Mouse (Mus musculus) liver, postnatal 0 days (tissue): ENCODE data around the gene Ofcc1. TPM values are rescaled to one million over a fixed set of nuclear protein-coding genes. Genes with fewer than 3 reads are reported as not detected.

ENCODE experiments used
- ATAC-seq: fragments of 200-750 bp; cut with Nextera tagmentation; 2 replicates; pipeline ENCODE4 v1.8.0; 2017; ENCODE audit warnings: mild to moderate bottlenecking, moderate library complexity
- DNase-seq: peaks from one replicate; pipeline ENCODE4 v3.0.0-alpha.2; 2016
- H3K27ac ChIP-seq: fragments of 300-500 bp; sonication (generic); 2 replicates; pipeline ENCODE4 v1.5.1; 2014; ENCODE audit warnings: antibody characterized with exemption, moderate library complexity, mild to moderate bottlenecking, low read depth
- H3K27me3 ChIP-seq: fragments of 300-500 bp; sonication (generic); 2 replicates; pipeline ENCODE4 v1.6.1; 2014; ENCODE audit warnings: low read length, control low read depth, mixed read lengths; ENCODE audit not compliant: insufficient read depth
- H3K36me3 ChIP-seq: fragments of 300-500 bp; sonication (generic); replicated peaks from 2 replicates; pipeline ENCODE4 v1.6.1; 2014; ENCODE audit warnings: mild to moderate bottlenecking, control low read depth, low read length, moderate library complexity, mixed read lengths; ENCODE audit not compliant: insufficient read depth
- H3K4me1 ChIP-seq: fragments of 300-500 bp; sonication (generic); 2 replicates; pipeline ENCODE4 v1.6.1; 2014; ENCODE audit warnings: antibody characterized with exemption, mild to moderate bottlenecking, control low read depth; ENCODE audit not compliant: insufficient read depth
- H3K4me2 ChIP-seq: fragments of 300-500 bp; sonication (generic); 2 replicates; pipeline ENCODE4 v1.6.1; 2014; ENCODE audit warnings: low read depth, mild to moderate bottlenecking, low read length, moderate library complexity, mixed read lengths
- H3K4me3 ChIP-seq: fragments of 300-500 bp; sonication (generic); 2 replicates; pipeline ENCODE4 v1.5.1; 2014; ENCODE audit warnings: low read depth, low read length
- H3K9ac ChIP-seq: fragments of 300-500 bp; sonication (generic); replicated peaks from 2 replicates; pipeline ENCODE4 v1.6.1; 2014; ENCODE audit warnings: mild to moderate bottlenecking, moderate library complexity
- H3K9me3 ChIP-seq: fragments of 300-500 bp; sonication (generic); 2 replicates; pipeline ENCODE4 v1.6.1; 2016; ENCODE audit warnings: mild to moderate bottlenecking, control low read depth, low read length, mixed read lengths
- CTCF ChIP-seq: sonication (generic); IDR thresholded peaks from 2 replicates; pipeline ENCODE4 v1.5.1; 2016; ENCODE audit warnings: antibody characterized with exemption, low read depth
- EP300 ChIP-seq: IDR thresholded peaks from 2 replicates; pipeline ENCODE4 v1.6.1; 2016; ENCODE audit warnings: antibody characterized with exemption, low read depth, mild to moderate bottlenecking
- WGBS: fragments of 180-500 bp; shearing (Covaris S2); extraction: QIAGEN DNeasy Blood & Tissue Kit; methylation state at CpG from one replicate; pipeline ENCODE4 v1.1.7; 2014; ENCODE audit not compliant: insufficient replicate concordance; 5-methylcytosine and 5-hydroxymethylcytosine counted together
- polyA plus RNA-seq: library from polyadenylated mRNA; unstranded; fragments of >200 nt; fragmentation: Nextera tagmentation; extraction: Ambion mirVana; gene quantifications from 2 replicates; pipeline ENCODE4 v1.2.1, GENCODE M21; 2015

Gene Ofcc1
- polyA plus RNA-seq, 1 experiment from 2014 or later = not detected

DNA sequence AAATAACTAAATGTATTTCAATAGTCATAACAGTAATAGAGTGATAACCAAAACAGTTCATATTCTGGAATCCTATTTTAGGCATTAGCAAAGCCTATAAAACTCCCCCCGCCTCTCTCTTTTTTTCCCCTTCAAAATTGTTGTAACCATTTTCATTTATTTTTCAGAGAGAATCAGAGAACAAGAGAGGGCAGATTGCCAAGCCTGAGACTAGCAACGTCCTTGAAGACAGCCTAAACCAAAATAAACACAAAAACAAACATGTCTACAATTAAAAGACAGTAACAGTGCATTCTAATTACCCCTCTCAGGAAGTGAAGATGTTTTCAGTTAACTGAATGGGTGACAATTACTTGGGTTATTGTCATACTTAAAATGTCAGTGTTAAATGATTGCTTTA lies 248.9 kb downstream of the Ofcc1 start:
- DNase-seq = no peak
- no peaks in the 10 kb centered on the region for H3K27me3 ChIP-seq
- no peak for TF ChIP-seq CTCF
- no peak for TF ChIP-seq EP300
- H3K9ac ChIP-seq = no peak overlapping the region
- no peaks in the 10 kb centered on the region for H3K36me3 ChIP-seq
- no peak overlapping the region for H3K4me3 ChIP-seq
- no peaks in the 10 kb centered on the region for H3K4me1 ChIP-seq
- H3K4me2 ChIP-seq = no peak overlapping the region
- no peaks in the 10 kb centered on the region for H3K9me3 ChIP-seq
- no peak overlapping the region for H3K27ac ChIP-seq
- ATAC-seq = no peak
- WGBS = 32% methylated on average over 2 of the region's 2 CpGs

DNA sequence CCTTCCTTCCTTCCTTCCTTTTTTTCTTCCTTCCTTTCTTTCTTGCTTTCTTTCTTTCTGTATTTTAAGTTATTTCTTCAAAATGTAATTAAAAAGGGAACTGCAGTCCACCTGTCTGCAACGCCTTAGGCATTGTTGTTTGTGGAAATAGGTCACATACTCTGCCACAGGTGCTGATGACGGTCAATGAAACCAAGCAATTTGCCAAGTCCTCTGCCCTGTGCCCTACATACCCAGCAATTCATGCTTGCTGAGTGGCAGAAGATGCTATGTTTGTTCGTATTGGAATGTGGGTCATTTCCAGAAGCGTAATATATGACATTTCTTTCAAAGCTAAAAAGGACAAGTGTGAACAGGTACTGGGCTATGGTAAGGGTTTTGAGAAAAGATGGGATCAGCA lies 285.0 kb downstream of the Ofcc1 start:
- WGBS = 79% methylated on average over 4 of the region's 4 CpGs
- DNase-seq (no peak), ATAC-seq (no peak)
- no peak overlapping the region for H3K9ac ChIP-seq
- H3K4me1 ChIP-seq = no peaks in the 10 kb centered on the region
- H3K27ac ChIP-seq = no peak overlapping the region
- TF ChIP-seq CTCF (no peak), EP300 (no peak)
- H3K4me3 ChIP-seq = no peak overlapping the region
- no peaks in the 10 kb centered on the region for H3K36me3 ChIP-seq
- H3K9me3 ChIP-seq = no peaks in the 10 kb centered on the region
- no peak overlapping the region for H3K4me2 ChIP-seq
- no peaks in the 10 kb centered on the region for H3K27me3 ChIP-seq

DNA sequence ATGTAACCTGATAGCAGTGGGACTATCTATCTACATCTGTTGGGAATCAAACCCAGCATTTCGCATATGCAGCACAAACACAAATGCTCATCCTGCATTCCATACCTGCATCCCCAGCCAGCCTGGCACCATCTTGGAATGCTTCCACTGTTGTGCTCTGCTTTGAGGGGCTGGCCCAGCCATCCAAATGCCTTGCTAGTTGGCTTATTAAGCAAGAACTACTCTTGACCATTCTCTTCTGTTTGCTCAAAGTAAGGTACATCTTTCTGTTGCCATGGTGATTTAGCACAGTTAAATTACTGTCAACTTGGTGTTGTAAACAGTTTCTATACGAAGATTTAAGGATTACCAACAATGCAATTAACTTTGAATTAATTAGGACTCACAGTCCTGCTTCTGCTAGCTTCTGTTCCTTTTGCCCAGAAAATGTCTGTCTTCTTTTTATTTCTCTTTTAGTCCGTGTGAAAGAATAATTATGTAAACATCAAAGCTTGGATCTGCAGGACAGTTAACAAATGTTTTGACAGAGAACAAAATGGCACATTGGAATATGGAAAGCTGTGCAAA lies 286.3 kb downstream of the Ofcc1 start:
- no peaks in the 10 kb centered on the region for H3K9me3 ChIP-seq
- H3K4me3 ChIP-seq = no peak overlapping the region
- H3K27ac ChIP-seq = no peak overlapping the region
- DNase-seq = no peak
- 60% methylated on average over 3 of the region's 3 CpGs for WGBS
- H3K27me3 ChIP-seq = no peaks in the 10 kb centered on the region
- no peaks in the 10 kb centered on the region for H3K4me1 ChIP-seq
- no peak overlapping the region for H3K9ac ChIP-seq
- no peak for ATAC-seq
- no peak overlapping the region for H3K4me2 ChIP-seq
- TF ChIP-seq CTCF (no peak), EP300 (no peak)
- H3K36me3 ChIP-seq = no peaks in the 10 kb centered on the region

DNA sequence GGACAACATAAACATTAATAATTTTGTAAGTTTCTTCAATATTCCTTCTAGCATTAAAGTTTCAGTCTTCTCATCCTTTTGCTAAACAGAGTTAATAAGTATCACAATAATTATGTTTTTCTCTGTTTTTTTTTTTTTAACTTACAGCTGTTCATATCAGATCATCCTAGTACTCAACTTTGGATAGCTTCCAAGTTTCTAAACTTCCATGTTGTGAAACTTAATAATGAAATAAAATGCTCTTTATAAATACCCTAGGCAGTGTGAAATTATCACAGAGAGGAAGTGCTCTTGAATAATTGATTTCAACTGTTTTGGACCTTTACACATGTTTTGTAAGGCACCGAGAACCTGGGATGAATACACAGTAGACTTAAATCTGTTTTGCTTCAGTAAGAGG lies 291.2 kb downstream of the Ofcc1 start:
- ATAC-seq (no peak), DNase-seq (no peak)
- Histone ChIP-seq H3K9me3 (no peaks in the 10 kb centered on the region), H3K4me2 (no peak overlapping the region), H3K4me1 (no peaks in the 10 kb centered on the region), H3K36me3 (no peaks in the 10 kb centered on the region), H3K27me3 (no peaks in the 10 kb centered on the region), H3K9ac (no peak overlapping the region), H3K27ac (no peak overlapping the region), H3K4me3 (no peak overlapping the region)
- TF ChIP-seq CTCF = no peak
- TF ChIP-seq EP300 = no peak
- 77% methylated on average over 1 of the region's 1 CpGs for WGBS

DNA sequence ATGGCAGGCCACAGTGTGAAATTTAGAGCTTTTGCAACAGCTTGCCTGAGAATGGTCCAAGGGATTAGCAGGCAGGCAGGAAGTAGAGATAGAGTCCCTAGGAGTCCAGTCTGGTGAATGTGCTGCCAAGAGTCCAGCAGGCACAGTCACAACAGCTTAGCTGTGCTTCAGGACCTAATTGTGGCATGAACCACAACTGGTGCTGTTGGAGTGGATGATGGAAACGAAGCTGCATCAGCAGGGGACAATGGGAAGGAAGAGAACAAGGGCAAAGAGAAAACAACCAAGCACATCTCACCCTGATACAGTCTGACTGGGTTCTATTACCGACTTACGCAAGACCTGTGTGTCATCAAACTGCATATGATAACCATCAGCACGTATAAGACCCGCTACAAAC lies 300.0 kb downstream of the Ofcc1 start:
- 69% methylated on average over 5 of the region's 5 CpGs for WGBS
- H3K4me3 ChIP-seq = no peak overlapping the region
- no peak overlapping the region for H3K9ac ChIP-seq
- no peak overlapping the region for H3K4me2 ChIP-seq
- no peaks in the 10 kb centered on the region for H3K4me1 ChIP-seq
- no peak for ATAC-seq
- DNase-seq = no peak
- H3K27ac ChIP-seq = no peak overlapping the region
- no peaks in the 10 kb centered on the region for H3K27me3 ChIP-seq
- no peak for TF ChIP-seq CTCF
- no peak for TF ChIP-seq EP300
- no peaks in the 10 kb centered on the region for H3K9me3 ChIP-seq
- H3K36me3 ChIP-seq = no peaks in the 10 kb centered on the region

DNA sequence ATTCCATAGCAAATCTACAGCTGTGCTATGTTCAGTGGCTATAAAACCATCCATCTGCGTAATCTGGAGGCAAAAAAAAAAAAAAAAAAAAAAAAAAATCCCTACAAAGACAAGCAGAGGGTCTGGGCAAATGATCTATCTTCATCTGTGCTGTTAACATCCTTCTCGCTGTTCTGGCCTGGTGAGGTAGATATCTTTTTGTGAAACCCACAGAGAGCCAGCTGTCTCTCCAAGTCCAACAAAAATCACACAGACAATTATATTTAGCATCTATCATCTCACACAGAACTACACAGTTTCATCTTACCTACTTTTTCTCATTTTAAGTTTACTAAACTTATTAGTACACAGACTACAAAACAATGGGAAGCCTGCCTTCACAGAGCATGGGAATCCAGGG lies 323.4 kb downstream of the Ofcc1 start:
- Histone ChIP-seq H3K27me3 (no peaks in the 10 kb centered on the region), H3K36me3 (no peaks in the 10 kb centered on the region), H3K4me3 (no peak overlapping the region), H3K4me1 (no peaks in the 10 kb centered on the region), H3K27ac (no peak overlapping the region), H3K9me3 (no peaks in the 10 kb centered on the region), H3K9ac (no peak overlapping the region), H3K4me2 (no peak overlapping the region)
- 74% methylated on average over 2 of the region's 2 CpGs for WGBS
- ATAC-seq = no peak
- TF ChIP-seq EP300 (no peak), CTCF (no peak)
- no peak for DNase-seq
